Mouse (Mus musculus): ENCODE results near the gene Adarb2.

- TF ChIP-seq CTCF (conservative IDR thresholded peaks at IDR 0.05; ENCODE audit: insufficient read depth, insufficient read length, low read depth, low read length) (no peak), POLR2A (IDR thresholded peaks at IDR 0.05; ENCODE audit: low read depth, low read length) (no peak)
Observed at GRCm38 (mm10) chr13:8445415-8445814, 242.7 kb downstream of the Adarb2 start.
